Mouse (Mus musculus) CH12.LX (cell line): Measurements from ENCODE around the gene Agrp. TPM values are rescaled to one million over a fixed set of nuclear protein-coding genes. Genes with fewer than 3 reads are reported as not detected.

Experiments
- DNase-seq: peaks from one replicate; pipeline ENCODE4 v3.0.0-alpha.2; 2013; ENCODE audit errors: extremely low read depth
- H3K27ac ChIP-seq: 2 replicates; pipeline ENCODE4 v1.5.1; 2012; ENCODE audit warnings: low read depth, mild to moderate bottlenecking, control low read depth, moderate library complexity; ENCODE audit not compliant: insufficient read depth
- H3K27me3 ChIP-seq: replicated peaks from 2 replicates; pipeline ENCODE3; 2012; ENCODE audit warnings: inconsistent platforms
- H3K36me3 ChIP-seq, 2 experiments: replicated peaks in 1 of 2; 2 replicates each; pipeline versions ENCODE3 to v1.6.1; 2012; ENCODE audit warnings: inconsistent platforms in 1 of 2, low read length in 1 of 2, mild to moderate bottlenecking in 1 of 2, mixed read lengths in 1 of 2, moderate library complexity in 1 of 2; ENCODE audit not compliant: control insufficient read depth in 1 of 2, insufficient read depth in 1 of 2
- H3K4me1 ChIP-seq, 2 experiments: 2 replicates each; pipeline ENCODE4 v1.6.1; 2012; ENCODE audit warnings: inconsistent platforms in 1 of 2, moderate library complexity in 1 of 2; ENCODE audit not compliant: insufficient read depth in 2 of 2, control insufficient read depth in 1 of 2
- H3K4me2 ChIP-seq: 2 replicates; pipeline ENCODE4 v1.6.1; 2012; ENCODE audit warnings: low read depth, mild to moderate bottlenecking, control low read depth; ENCODE audit not compliant: poor library complexity, insufficient read depth, severe bottlenecking
- H3K4me3 ChIP-seq, 3 experiments: fragments of 150-350 bp in 1 of 3; sonication (generic) in 1 of 3; replicated peaks in 1 of 3; 2 replicates each; pipeline versions ENCODE3 to v1.5.1; 2011 to 2012; ENCODE audit warnings: low read depth in 2 of 3, low read length in 2 of 3, mild to moderate bottlenecking in 2 of 3, moderate library complexity in 2 of 3, control low read depth in 1 of 3, improper control_type of control experiment in 1 of 3, inconsistent platforms in 1 of 3, mixed read lengths in 1 of 3; ENCODE audit not compliant: poor library complexity in 1 of 3
- H3K79me2 ChIP-seq: replicated peaks from 2 replicates; pipeline ENCODE4 v1.6.1; 2012; ENCODE audit warnings: mild to moderate bottlenecking, moderate library complexity; ENCODE audit not compliant: control insufficient read depth, poor library complexity, insufficient read depth, severe bottlenecking; ENCODE audit errors: extremely low read depth
- H3K9ac ChIP-seq: 2 replicates; pipeline ENCODE4 v1.6.1; 2012; ENCODE audit warnings: low read depth, mild to moderate bottlenecking, control low read depth, moderate library complexity; ENCODE audit not compliant: insufficient read depth
- H3K9me3 ChIP-seq: replicated peaks from 2 replicates; pipeline ENCODE3; 2012; ENCODE audit warnings: low read length, inconsistent platforms, mixed read lengths
- BHLHE40 ChIP-seq: IDR thresholded peaks from 2 replicates; pipeline ENCODE4 v1.6.1; 2011; ENCODE audit warnings: mild to moderate bottlenecking, low read depth, low read length, improper control_type of control experiment
- CHD2 ChIP-seq: IDR thresholded peaks from 2 replicates; pipeline ENCODE4 v1.6.1; 2011; ENCODE audit warnings: low read length, improper control_type of control experiment
- CTCF ChIP-seq, 2 experiments: IDR thresholded peaks in 1 of 2; conservative IDR thresholded peaks in 1 of 2; 2 replicates each; pipeline ENCODE4 v1.5.1; 2011 to 2012; ENCODE audit warnings: low read depth in 2 of 2, low read length in 2 of 2, improper control_type of control experiment in 1 of 2, inconsistent platforms in 1 of 2, mild to moderate bottlenecking in 1 of 2, moderate library complexity in 1 of 2
- GABPA ChIP-seq: IDR thresholded peaks from 2 replicates; pipeline ENCODE4 v1.6.1; 2012; ENCODE audit warnings: low read depth, low read length, improper control_type of control experiment, inconsistent platforms; ENCODE audit not compliant: insufficient replicate concordance
- JUND ChIP-seq: conservative IDR thresholded peaks from 2 replicates; pipeline ENCODE4 v1.6.1; 2011; ENCODE audit warnings: low read depth, low read length, improper control_type of control experiment
- MAZ ChIP-seq: IDR thresholded peaks from 2 replicates; pipeline ENCODE4 v1.6.1; 2012; ENCODE audit warnings: low read depth, mild to moderate bottlenecking, inconsistent platforms, low read length, improper control_type of control experiment, moderate library complexity
- MEF2A ChIP-seq: IDR thresholded peaks from 2 replicates; pipeline ENCODE4 v1.6.1; 2014; ENCODE audit warnings: low read depth, mild to moderate bottlenecking, inconsistent platforms, low read length, improper control_type of control experiment, borderline replicate concordance
- MXI1 ChIP-seq: IDR thresholded peaks from 2 replicates; pipeline ENCODE4 v1.6.1; 2011; ENCODE audit warnings: mild to moderate bottlenecking, low read depth, low read length, improper control_type of control experiment
- MYC ChIP-seq: IDR thresholded peaks from 2 replicates; pipeline ENCODE4 v1.6.1; 2011; ENCODE audit warnings: low read depth, mild to moderate bottlenecking, improper control_type of control experiment, low read length
- RAD21 ChIP-seq: IDR thresholded peaks from 2 replicates; pipeline ENCODE4 v1.6.1; 2011; ENCODE audit warnings: low read depth, mild to moderate bottlenecking, low read length, improper control_type of control experiment, moderate library complexity
- RCOR1 ChIP-seq: conservative IDR thresholded peaks from 2 replicates; pipeline ENCODE4 v1.6.1; 2012; ENCODE audit warnings: low read depth, mild to moderate bottlenecking, inconsistent platforms, low read length, improper control_type of control experiment
- SMC3 ChIP-seq: IDR thresholded peaks from 2 replicates; pipeline ENCODE4 v1.6.1; 2011; ENCODE audit warnings: low read depth, low read length, improper control_type of control experiment
- TBP ChIP-seq: conservative IDR thresholded peaks from 2 replicates; pipeline ENCODE4 v1.6.1; 2011; ENCODE audit warnings: low read depth, low read length, improper control_type of control experiment
- UBTF ChIP-seq: IDR thresholded peaks from 2 replicates; pipeline ENCODE4 v1.6.1; 2012; ENCODE audit warnings: low read depth, mild to moderate bottlenecking, inconsistent platforms, low read length, improper control_type of control experiment, moderate library complexity
- USF2 ChIP-seq: conservative IDR thresholded peaks from 2 replicates; pipeline ENCODE4 v1.6.1; 2011; ENCODE audit warnings: low read depth, low read length, improper control_type of control experiment
- dilution Hi-C: fragments of 300-500 bp; cut with MboI; formaldehyde crosslinking; loops from 2 replicates; pipeline ENCODE4 v1.14.3; 2020; ENCODE audit warnings: low sequenced_read_pairs; ENCODE audit not compliant: extremely low pct_unique_long_range_greater_than_20kb, extremely low pct_ligation_motif_present
- in situ Hi-C: fragments of 300-500 bp; cut with MboI; formaldehyde crosslinking; loops from 3 replicates; pipeline ENCODE4 v1.14.3; 2019; ENCODE audit warnings: low sequenced_read_pairs, low pct_ligation_motif_present, low pct_unique_long_range_greater_than_20kb, mixed read lengths
- polyA plus RNA-seq: library from polyadenylated mRNA; unstranded; fragments of >175 nt; gene quantifications from 2 replicates; pipeline ENCODE4 v1.2.1, GENCODE M21; 2012; ENCODE audit warnings: low read depth; ENCODE audit not compliant: insufficient read length
- total RNA-seq, 2 experiments: library from RNA; depleted of rRNA; stranded (reverse); fragments of 300-350 nt in 1 of 2; fragments of >200 nt in 1 of 2; gene quantifications; 2 replicates each; pipeline ENCODE4 v1.2.3; 2012 to 2014

Gene Agrp
- total and polyA plus RNA-seq, 3 experiments: 0.30 TPM; not detected in 2

DNA sequence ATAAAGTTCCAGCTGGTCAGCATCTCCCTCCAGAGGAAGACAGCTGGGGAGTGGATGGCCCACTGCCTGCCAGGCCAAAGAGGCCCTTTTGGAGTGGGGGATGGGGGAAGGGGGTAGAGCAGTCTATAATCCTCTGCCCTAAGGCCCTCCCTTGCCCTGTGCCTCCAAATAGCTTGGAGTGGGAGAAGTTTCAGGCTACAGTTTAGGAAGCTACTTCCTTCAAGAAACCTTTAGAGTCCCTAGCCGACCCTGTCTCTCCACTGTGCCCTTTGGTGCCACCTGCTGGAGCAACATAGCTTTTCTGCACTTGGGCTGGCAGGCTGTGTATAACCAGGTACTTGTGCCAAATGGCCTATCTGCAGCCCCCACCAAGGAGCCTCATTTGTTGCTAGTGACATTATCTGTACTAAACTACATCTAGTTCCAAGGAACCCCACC is 103.3 kb downstream of the Agrp start:
- H3K4me2 ChIP-seq: no peak overlapping the region
- peak; percentile 67 for DNase-seq
- no peak overlapping the region for H3K4me3 ChIP-seq
- no peaks in the 10 kb centered on the region for H3K9me3 ChIP-seq
- H3K36me3 ChIP-seq: peaks cover 38 to 86% of the 10 kb centered on the region in 2 experiments
- H3K9ac ChIP-seq: no peak overlapping the region
- no peak overlapping the region for H3K27ac ChIP-seq
- dilution Hi-C loops (no loop called here), in situ Hi-C loops (no loop called here)
- H3K27me3 ChIP-seq: no peaks in the 10 kb centered on the region
- peaks cover 0 to 12% of the 10 kb centered on the region in 2 experiments; a peak in 2 of 4 replicates for H3K4me1 ChIP-seq
- TF ChIP-seq SMC3: peak; percentile 86
- TF ChIP-seq BHLHE40: no peak
- peak; percentile 64 for TF ChIP-seq RAD21
- peak; percentile 57 to 84 for TF ChIP-seq CTCF (conservative IDR thresholded peaks at IDR 0.05 in 1 of 2, IDR thresholded peaks at IDR 0.05 in 1 of 2; ENCODE audit: low read depth in 2 of 2, low read length in 2 of 2)
- no peaks in the 10 kb centered on the region for H3K79me2 ChIP-seq

DNA sequence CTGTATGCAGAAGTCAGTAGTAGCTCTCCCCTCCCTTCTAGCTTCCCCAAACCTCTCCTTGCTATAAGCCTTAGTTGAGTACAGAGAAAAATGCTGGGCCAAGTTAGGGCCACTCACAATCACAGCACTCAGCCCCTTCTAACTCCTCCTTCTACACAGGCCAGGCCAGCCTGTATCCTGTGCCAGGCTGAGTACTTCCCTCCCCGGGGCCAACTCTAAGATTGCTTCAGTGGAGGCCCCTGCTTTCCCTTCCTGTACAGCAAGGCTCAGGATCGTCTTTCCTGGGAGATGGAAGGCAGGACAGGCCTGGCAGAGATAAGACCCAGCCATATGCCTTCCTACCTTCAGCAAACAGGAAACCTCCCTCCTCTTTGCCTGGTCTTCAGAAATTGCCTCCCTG is 103.8 kb downstream of the Agrp start:
- H3K27me3 ChIP-seq: no peaks in the 10 kb centered on the region
- DNase-seq: no peak
- no peak overlapping the region for H3K4me3 ChIP-seq
- no peak overlapping the region for H3K9ac ChIP-seq
- in situ Hi-C loops (no loop called here), dilution Hi-C loops (no loop called here)
- H3K9me3 ChIP-seq: no peaks in the 10 kb centered on the region
- no peak overlapping the region for H3K27ac ChIP-seq
- TF ChIP-seq GABPA (no peak), MXI1 (no peak), UBTF (no peak), SMC3 (no peak), MEF2A (no peak), CHD2 (no peak), RAD21 (no peak), RCOR1 (no peak), MYC (no peak), TBP (no peak), MAZ (no peak), CTCF (conservative IDR thresholded peaks at IDR 0.05 in 1 of 2, IDR thresholded peaks at IDR 0.05 in 1 of 2; ENCODE audit: low read depth in 2 of 2, low read length in 2 of 2) (no peak), JUND (no peak), USF2 (no peak)
- peaks cover 0 to 9% of the 10 kb centered on the region in 2 experiments; a peak in 2 of 4 replicates for H3K4me1 ChIP-seq
- no peak overlapping the region for H3K4me2 ChIP-seq
- no peaks in the 10 kb centered on the region for H3K79me2 ChIP-seq
- H3K36me3 ChIP-seq: peaks cover 37 to 86% of the 10 kb centered on the region in 2 experiments
